1 mouse cellular context compared by ENCODE assay signal in the genomic region with DNA sequence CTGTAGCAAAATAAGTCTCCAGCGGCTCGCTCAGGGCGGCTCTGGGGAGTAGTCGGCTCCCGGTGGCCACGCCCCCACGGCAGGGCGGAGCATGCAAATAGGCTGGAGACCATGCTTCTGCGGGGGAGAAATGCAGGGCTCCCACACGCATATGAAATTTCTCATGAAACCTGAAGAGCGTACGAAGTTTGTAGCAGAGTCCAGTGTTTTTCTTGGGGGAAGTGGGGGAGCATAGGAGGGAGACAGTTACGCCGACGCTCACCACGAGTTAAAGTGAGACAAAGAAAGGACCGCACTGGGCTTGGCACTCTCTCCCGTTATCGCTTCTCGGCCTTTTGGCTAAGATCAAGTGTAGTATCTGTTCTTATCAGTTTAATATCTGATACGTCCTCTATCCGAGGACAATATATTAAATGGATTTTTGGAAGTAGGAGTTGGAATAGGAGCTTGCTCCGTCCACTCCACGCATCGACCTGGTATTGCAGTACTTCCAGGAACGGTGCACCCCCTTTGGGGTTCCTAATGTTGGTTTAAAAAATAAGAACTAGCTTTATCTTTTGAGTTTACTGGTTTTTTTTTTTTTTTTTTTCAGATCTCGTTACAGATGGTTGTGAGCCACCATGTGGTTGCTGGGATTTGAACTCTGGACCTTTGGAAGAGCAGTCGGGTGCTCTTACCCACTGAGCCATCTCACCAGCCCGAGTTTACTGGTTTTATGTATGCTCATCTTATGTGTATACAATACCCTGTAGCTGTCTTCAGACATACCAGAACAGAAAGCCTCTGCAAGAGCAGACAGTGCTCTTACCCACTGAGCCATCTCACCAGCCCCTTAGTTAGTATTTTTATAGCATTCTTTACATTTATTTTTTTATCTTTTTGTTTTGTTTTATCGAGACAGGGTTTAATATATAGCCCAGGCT.
A peak's percentile ranks its signal among the peaks of the same experiment; 100 is the strongest.
TF ChIP-seq lines count a peak whose summit lies in the region.

No protein-coding gene starts in this region.

TF ChIP-seq in ES-E14, 5 proteins besides CTCF, POLR2A, EP300 and RAD21:
- peak; percentile 58; the same call in 1 of the 2 replicates for TF ChIP-seq HCFC1 (IDR thresholded peaks at IDR 0.05; ENCODE audit: borderline replicate concordance, insufficient read depth, low read length)
